Mouse (Mus musculus) olfactory bulb, adult 2 months (tissue): ENCODE measurements at regions not wholly inside any gene's neighbourhood (a gene's known extent, or its start where the extent isn't known, plus 50 kb on each side); places are given as distances from the start of the nearest gene placed in this dataset.

Experiments used
- CTCF ChIP-seq: fragments of 200-500 bp; IDR thresholded peaks from 2 replicates; pipeline ENCODE4 v1.5.1; 2012; ENCODE audit warnings: low read depth, mild to moderate bottlenecking, low read length, moderate library complexity; ENCODE audit not compliant: insufficient read depth
- POLR2A ChIP-seq: fragments of 200-500 bp; IDR thresholded peaks from 2 replicates; pipeline ENCODE4 v1.6.1; 2012; ENCODE audit warnings: mild to moderate bottlenecking, low read depth, low read length, moderate library complexity; ENCODE audit not compliant: insufficient read depth

DNA sequence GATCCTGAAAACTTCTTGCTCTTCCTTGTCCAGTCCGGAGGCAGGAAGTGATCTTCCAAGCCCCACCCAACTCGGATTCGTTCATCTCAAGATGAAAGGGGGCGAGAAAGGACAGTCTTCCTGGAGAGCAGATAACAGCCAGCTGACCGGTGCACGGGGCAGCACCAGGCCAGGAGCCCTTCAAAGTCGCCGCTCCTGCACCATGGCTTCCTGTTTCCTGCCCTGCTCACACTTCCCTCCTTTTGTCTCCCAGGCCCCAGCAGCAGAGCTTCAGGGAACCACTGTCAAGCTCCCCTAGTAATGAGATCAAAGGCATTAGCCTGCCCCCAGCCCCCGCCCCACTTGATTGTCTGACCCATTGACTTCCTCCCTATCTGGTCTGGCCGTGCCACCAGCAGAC, 58.6 kb upstream of the Fzd10 start:
- TF ChIP-seq POLR2A (no peak), CTCF (no peak)
